Mouse (Mus musculus) neutrophil, adult 59 days (primary cell): ENCODE results near the gene Lpar5. TPM values are rescaled to one million over a fixed set of nuclear protein-coding genes. Genes with fewer than 3 reads are reported as not detected.

Experiments
- total RNA-seq, 2 experiments: library from RNA; stranded (reverse); gene quantifications; 1 replicate in 1 of 2; 2 replicates in 1 of 2; pipeline ENCODE4 v1.2.4; 2023

The Lpar5 gene
- total RNA-seq, result 10 to 100 TPM in 1 of 2 experiments, 1 to 10 TPM in 1; 8.4 to 12.3 TPM

GRCm38 (mm10) chr6:125067571-125067995, at the start of gene Lpar5:
TSS of gene Lpar5 (plus strand) at chr6:125067920.

GRCm38 (mm10) chr6:125039533-125040153, 28.1 kb upstream of the Lpar5 start, which contains the start of gene Ing4:
TSS of gene Ing4 (plus strand) at chr6:125039760.

GRCm38 (mm10) chr6:125049678-125050077, 18.0 kb upstream of the Lpar5 start, which contains the start of gene Acrbp:
TSS of gene Acrbp (plus strand) at chr6:125049689.

GRCm38 (mm10) chr6:125095391-125096278, 27.9 kb downstream of the Lpar5 start, which contains the start of gene Chd4:
TSS of gene Chd4 (plus strand) at chr6:125095981.

GRCm38 (mm10) chr6:125131302-125132156, 63.8 kb downstream of the Lpar5 start, which contains the start of gene Nop2:
TSS of gene Nop2 (plus strand) at chr6:125131909.

Other genes starting within 250 kb of the Lpar5 start
- 10 to 100 TPM; 59.3 TPM for gene Usp5, start 238.4 kb upstream of the Lpar5 start, total RNA-seq
- gene Cdca3, start 238.4 kb upstream of the Lpar5 start, total RNA-seq, result 10 to 100 TPM; 63.3 to 71.4 TPM
- not detected for gene Gnb3, start 227.6 kb upstream of the Lpar5 start, total RNA-seq
- gene P3h3, start 210.2 kb upstream of the Lpar5 start, total RNA-seq, result under 1 TPM; 0.42 to 0.64 TPM
- gene Gpr162, start 203.9 kb upstream of the Lpar5 start, total RNA-seq, result not detected
- under 1 TPM; 0.20 to 0.29 TPM for gene Cd4, start 179.7 kb upstream of the Lpar5 start, total RNA-seq
- under 1 TPM; 0.37 to 0.73 TPM for gene Lag3, start 156.2 kb upstream of the Lpar5 start, total RNA-seq
- gene Ptms, start 147.8 kb upstream of the Lpar5 start, total RNA-seq, result 100 to 1,000 TPM; 106 to 150 TPM
- gene Mlf2, start 136.5 kb upstream of the Lpar5 start, total RNA-seq, result 10 to 100 TPM; 92.0 to 97.0 TPM
- gene Cops7a, start 102.4 kb upstream of the Lpar5 start, total RNA-seq, result 10 to 100 TPM; 17.3 to 22.6 TPM
- not detected for gene Pianp, start 71.2 kb upstream of the Lpar5 start, total RNA-seq
- 10 to 100 TPM; 68.6 to 81.0 TPM for gene Zfp384, start 58.8 kb upstream of the Lpar5 start, total RNA-seq
- 10 to 100 TPM; 65.4 to 82.9 TPM for gene Ing4, start 28.2 kb upstream of the Lpar5 start, total RNA-seq
- 10 to 100 TPM; 11.4 to 12.0 TPM for gene Acrbp, start 18.2 kb upstream of the Lpar5 start, total RNA-seq
- 100 to 1,000 TPM; 178 to 182 TPM for gene Chd4, start 28.1 kb downstream of the Lpar5 start, total RNA-seq
- gene Nop2, start 64.0 kb downstream of the Lpar5 start, total RNA-seq, result 10 to 100 TPM; 18.6 to 20.5 TPM
- 10 to 100 TPM; 29.2 to 34.4 TPM for gene Iffo1, start 77.3 kb downstream of the Lpar5 start, total RNA-seq
- gene Gapdh, start 98.5 kb downstream of the Lpar5 start, total RNA-seq, result 1,000 to 10,000 TPM; 1,481 to 1,483 TPM
- 100 to 1,000 TPM; 185 to 195 TPM for gene Ncapd2, start 123.8 kb downstream of the Lpar5 start, total RNA-seq
- gene Mrpl51, start 123.9 kb downstream of the Lpar5 start, total RNA-seq, result 10 to 100 TPM; 44.1 to 48.3 TPM
- gene Vamp1, start 147.6 kb downstream of the Lpar5 start, total RNA-seq, result 10 to 100 TPM; 20.8 to 21.0 TPM
- gene Tapbpl, start 163.9 kb downstream of the Lpar5 start, total RNA-seq, result 10 to 100 TPM; 11.0 to 12.0 TPM
- 1 to 10 TPM in 1 of 2 experiments, under 1 TPM in 1; 0.73 to 2.0 TPM for gene Cd27, start 169.1 kb downstream of the Lpar5 start, total RNA-seq
- not detected for gene Tuba3a, start 218.1 kb downstream of the Lpar5 start, total RNA-seq
- 10 to 100 TPM; 47.4 to 56.8 TPM for gene Ltbr, start 246.0 kb downstream of the Lpar5 start, total RNA-seq